Mouse (Mus musculus) heart, postnatal 0 days (tissue): ENCODE measurements around the gene Tppp3. TPM values are rescaled to one million over a fixed set of nuclear protein-coding genes. Genes with fewer than 3 reads are reported as not detected.

Source experiments
- ATAC-seq: fragments of 200-750 bp; cut with Nextera tagmentation; 2 replicates; pipeline ENCODE4 v1.8.0; 2017; ENCODE audit warnings: low read depth, moderate number of reproducible peaks, moderate library complexity; ENCODE audit not compliant: insufficient read depth
- DNase-seq: peaks from one replicate; pipeline ENCODE4 v3.0.0-alpha.2; 2016; ENCODE audit warnings: low spot score
- H3K27ac ChIP-seq: fragments of 300-500 bp; sonication (generic); 2 replicates; pipeline ENCODE4 v1.5.1; 2014; ENCODE audit warnings: low read depth, mild to moderate bottlenecking
- H3K27me3 ChIP-seq: fragments of 300-500 bp; sonication (generic); 2 replicates; pipeline ENCODE4 v1.6.1; 2014; ENCODE audit warnings: low read length, mixed read lengths; ENCODE audit not compliant: control insufficient read depth, insufficient read depth
- H3K36me3 ChIP-seq: fragments of 300-500 bp; sonication (generic); replicated peaks from 2 replicates; pipeline ENCODE4 v1.6.1; 2014; ENCODE audit warnings: low read length, mixed read lengths; ENCODE audit not compliant: control insufficient read depth, insufficient read depth
- H3K4me1 ChIP-seq: fragments of 300-500 bp; sonication (generic); 2 replicates; pipeline ENCODE4 v1.6.1; 2014; ENCODE audit warnings: antibody characterized with exemption; ENCODE audit not compliant: control insufficient read depth, insufficient read depth
- H3K4me2 ChIP-seq: fragments of 300-500 bp; sonication (generic); 2 replicates; pipeline ENCODE4 v1.6.1; 2014; ENCODE audit warnings: low read depth, mild to moderate bottlenecking, low read length, moderate library complexity
- H3K4me3 ChIP-seq: fragments of 300-500 bp; sonication (generic); 2 replicates; pipeline ENCODE4 v1.5.1; 2014; ENCODE audit warnings: low read depth, low read length
- H3K9ac ChIP-seq: fragments of 300-500 bp; sonication (generic); replicated peaks from 2 replicates; pipeline ENCODE4 v1.6.1; 2014; ENCODE audit warnings: low read depth, low read length, mixed read lengths
- H3K9me3 ChIP-seq: fragments of 300-500 bp; sonication (generic); replicated peaks from 2 replicates; pipeline ENCODE4 v1.6.1; 2016; ENCODE audit warnings: low read length; ENCODE audit not compliant: control insufficient read depth
- CTCF ChIP-seq: IDR thresholded peaks from 2 replicates; pipeline ENCODE4 v1.5.1; 2016; ENCODE audit warnings: antibody characterized with exemption, control low read depth, low read depth
- EP300 ChIP-seq: IDR thresholded peaks from 2 replicates; pipeline ENCODE4 v1.6.1; 2016; ENCODE audit warnings: antibody characterized with exemption, low read depth
- WGBS: fragments of 180-500 bp; shearing (Covaris S2); extraction: QIAGEN DNeasy Blood & Tissue Kit; methylation state at CpG from one replicate; pipeline ENCODE4 v1.1.7; 2014; 5-methylcytosine and 5-hydroxymethylcytosine counted together
- polyA plus RNA-seq: library from polyadenylated mRNA; unstranded; fragments of >200 nt; fragmentation: Nextera tagmentation; extraction: Ambion mirVana; gene quantifications from 2 replicates; pipeline ENCODE4 v1.2.1, GENCODE M21; 2015
- total RNA-seq: library from RNA; depleted of rRNA; stranded (reverse); fragments of >200 nt; gene quantifications from 2 replicates; pipeline ENCODE4 v1.2.3, GENCODE M21; 2014; ENCODE audit warnings: low replicate concordance

Gene Tppp3
- total and polyA plus RNA-seq, 2 experiments from 2014 or later, result 12.9 to 37.8 TPM

- no peak overlapping the region for H3K4me3 ChIP-seq
- no peak overlapping the region for H3K4me2 ChIP-seq
- no peaks in the 10 kb centered on the region for H3K4me1 ChIP-seq
- no peak for TF ChIP-seq CTCF
- no peak for TF ChIP-seq EP300
- H3K9ac ChIP-seq, result no peak overlapping the region
- H3K27me3 ChIP-seq, result no peaks in the 10 kb centered on the region
- 81% methylated on average over 1 of the region's 2 CpGs for WGBS
- no peaks in the 10 kb centered on the region for H3K36me3 ChIP-seq
- ATAC-seq (no peak), DNase-seq (no peak)
- H3K9me3 ChIP-seq, result no peaks in the 10 kb centered on the region
- H3K27ac ChIP-seq, result no peak overlapping the region
Measured at GRCm38 (mm10) chr8:105508758-105509157, 37.4 kb upstream of the Tppp3 start.

DNA sequence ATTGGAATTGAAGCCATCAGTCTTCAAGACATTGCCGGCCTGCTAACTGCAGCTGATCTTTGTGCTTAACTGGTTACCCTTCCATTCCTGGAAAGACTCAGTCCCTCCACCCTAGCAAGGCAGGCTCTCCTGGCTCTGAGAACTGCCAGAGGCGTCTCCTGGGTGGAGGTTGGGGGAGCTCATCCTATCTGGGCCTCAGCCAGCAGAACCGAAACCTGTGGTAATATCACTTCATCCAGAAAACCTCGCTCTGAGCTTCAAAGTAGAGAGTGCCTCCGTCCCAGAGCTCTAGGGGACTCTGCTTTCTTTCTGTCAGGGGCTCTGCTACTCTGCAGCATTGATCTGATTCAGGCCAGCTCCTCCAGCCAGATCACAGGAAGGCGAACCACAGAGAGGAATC is 35.7 kb upstream of the Tppp3 start:
- WGBS, result 63% methylated on average over 6 of the region's 6 CpGs
- Histone ChIP-seq H3K4me2 (no peak overlapping the region), H3K4me1 (no peaks in the 10 kb centered on the region), H3K36me3 (no peaks in the 10 kb centered on the region), H3K27ac (no peak overlapping the region), H3K4me3 (no peak overlapping the region), H3K9ac (no peak overlapping the region), H3K27me3 (no peaks in the 10 kb centered on the region), H3K9me3 (no peaks in the 10 kb centered on the region)
- ATAC-seq, result no peak
- no peak for DNase-seq
- TF ChIP-seq CTCF, result no peak
- TF ChIP-seq EP300, result no peak

- peak; percentile 55; the same call in 1 of the 2 replicates for ATAC-seq
- Histone ChIP-seq H3K4me3 (no peak overlapping the region), H3K4me2 (no peak overlapping the region), H3K27me3 (no peaks in the 10 kb centered on the region), H3K9ac (no peak overlapping the region), H3K36me3 (no peaks in the 10 kb centered on the region), H3K4me1 (no peaks in the 10 kb centered on the region), H3K27ac (peak overlapping the region; percentile 66), H3K9me3 (no peaks in the 10 kb centered on the region)
- DNase-seq, result no peak
- 70% methylated on average over 3 of the region's 3 CpGs for WGBS
- TF ChIP-seq CTCF, result no peak
- peak; percentile 52; the same call in 1 of the 2 replicates for TF ChIP-seq EP300
Measured at GRCm38 (mm10) chr8:105504617-105505016, 33.3 kb upstream of the Tppp3 start.

DNA sequence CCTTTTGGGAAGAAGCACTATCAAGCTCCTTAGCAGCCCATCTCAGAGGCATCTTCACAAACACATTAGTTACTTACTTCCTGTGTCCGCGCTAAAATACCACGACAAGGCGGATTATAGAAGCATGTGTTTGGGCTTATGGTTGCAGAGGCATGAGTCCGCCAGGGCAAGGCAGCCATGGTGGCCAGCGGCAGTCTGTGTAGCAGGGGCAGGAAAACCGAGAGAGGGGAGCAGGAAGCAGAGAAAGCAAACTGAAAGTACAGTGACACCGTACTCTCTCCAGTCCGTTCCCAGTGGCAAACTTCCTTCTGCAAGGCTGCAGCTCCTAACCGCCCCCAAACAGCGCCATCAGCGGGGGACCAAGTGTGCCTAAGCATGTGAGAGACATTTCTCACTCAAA is 28.5 kb upstream of the Tppp3 start:
- no peaks in the 10 kb centered on the region for H3K36me3 ChIP-seq
- no peak overlapping the region for H3K27ac ChIP-seq
- DNase-seq, result no peak
- no peak overlapping the region for H3K4me3 ChIP-seq
- H3K9me3 ChIP-seq, result no peaks in the 10 kb centered on the region
- H3K4me2 ChIP-seq, result peak overlapping the region; percentile 4; the same call in 1 of the 2 replicates
- ATAC-seq, result no peak
- 56% methylated on average over 12 of the region's 12 CpGs for WGBS
- no peaks in the 10 kb centered on the region for H3K27me3 ChIP-seq
- TF ChIP-seq CTCF (no peak), EP300 (no peak)
- 0 out of 2 replicates have a peak, but pooled peaks cover 6% of the 10 kb centered on the region for H3K4me1 ChIP-seq
- H3K9ac ChIP-seq, result no peak overlapping the region

- Histone ChIP-seq H3K4me3 (peak within 1 kb of the TSS; percentile 95), H3K27ac (peak within 1 kb of the TSS; percentile 68), H3K4me1 (peaks cover 11% of the 10 kb centered on the region; the same call in 1 of the 2 replicates), H3K27me3 (no peaks in the 10 kb centered on the region), H3K36me3 (no peaks in the 10 kb centered on the region), H3K9me3 (no peaks in the 10 kb centered on the region), H3K4me2 (peak within 1 kb of the TSS; percentile 93), H3K9ac (peak within 1 kb of the TSS; percentile 90)
- DNase-seq (peak; percentile 76), ATAC-seq (peak; percentile 90)
- no peak for TF ChIP-seq EP300
- peak; percentile 50 for TF ChIP-seq CTCF
- WGBS, result 1% methylated on average over 62 of the region's 68 CpGs
Measured at GRCm38 (mm10) chr8:105496439-105497180, 25.3 kb upstream of the Tppp3 start, which contains the start of gene Zdhhc1. TSS of gene Zdhhc1 (minus strand) at chr8:105496902.
